Mouse (Mus musculus) CH12.LX (cell line): ENCODE data around the gene Sema6c. TPM values are rescaled to one million over a fixed set of nuclear protein-coding genes. Genes with fewer than 3 reads are reported as not detected.

ENCODE experiments used
- DNase-seq: peaks from one replicate; pipeline ENCODE4 v3.0.0-alpha.2; 2013; ENCODE audit errors: extremely low read depth
- H3K27ac ChIP-seq: 2 replicates; pipeline ENCODE4 v1.5.1; 2012; ENCODE audit warnings: low read depth, mild to moderate bottlenecking, control low read depth, moderate library complexity; ENCODE audit not compliant: insufficient read depth
- H3K27me3 ChIP-seq: replicated peaks from 2 replicates; pipeline ENCODE3; 2012; ENCODE audit warnings: inconsistent platforms
- H3K36me3 ChIP-seq, 2 experiments: replicated peaks in 1 of 2; 2 replicates each; pipeline versions ENCODE3 to v1.6.1; 2012; ENCODE audit warnings: inconsistent platforms in 1 of 2, low read length in 1 of 2, mild to moderate bottlenecking in 1 of 2, mixed read lengths in 1 of 2, moderate library complexity in 1 of 2; ENCODE audit not compliant: control insufficient read depth in 1 of 2, insufficient read depth in 1 of 2
- H3K4me1 ChIP-seq, 2 experiments: 2 replicates each; pipeline ENCODE4 v1.6.1; 2012; ENCODE audit warnings: inconsistent platforms in 1 of 2, moderate library complexity in 1 of 2; ENCODE audit not compliant: insufficient read depth in 2 of 2, control insufficient read depth in 1 of 2
- H3K4me2 ChIP-seq: 2 replicates; pipeline ENCODE4 v1.6.1; 2012; ENCODE audit warnings: low read depth, mild to moderate bottlenecking, control low read depth; ENCODE audit not compliant: poor library complexity, insufficient read depth, severe bottlenecking
- H3K4me3 ChIP-seq, 3 experiments: fragments of 150-350 bp in 1 of 3; sonication (generic) in 1 of 3; replicated peaks in 1 of 3; 2 replicates each; pipeline versions ENCODE3 to v1.5.1; 2011 to 2012; ENCODE audit warnings: low read depth in 2 of 3, low read length in 2 of 3, mild to moderate bottlenecking in 2 of 3, moderate library complexity in 2 of 3, control low read depth in 1 of 3, improper control_type of control experiment in 1 of 3, inconsistent platforms in 1 of 3, mixed read lengths in 1 of 3; ENCODE audit not compliant: poor library complexity in 1 of 3
- H3K79me2 ChIP-seq: replicated peaks from 2 replicates; pipeline ENCODE4 v1.6.1; 2012; ENCODE audit warnings: mild to moderate bottlenecking, moderate library complexity; ENCODE audit not compliant: control insufficient read depth, poor library complexity, insufficient read depth, severe bottlenecking; ENCODE audit errors: extremely low read depth
- H3K9ac ChIP-seq: 2 replicates; pipeline ENCODE4 v1.6.1; 2012; ENCODE audit warnings: low read depth, mild to moderate bottlenecking, control low read depth, moderate library complexity; ENCODE audit not compliant: insufficient read depth
- H3K9me3 ChIP-seq: replicated peaks from 2 replicates; pipeline ENCODE3; 2012; ENCODE audit warnings: low read length, inconsistent platforms, mixed read lengths
- CHD1 ChIP-seq: IDR thresholded peaks from 2 replicates; pipeline ENCODE4 v1.6.1; 2012; ENCODE audit warnings: low read depth, low read length, improper control_type of control experiment, inconsistent platforms
- ETS1 ChIP-seq: conservative IDR thresholded peaks from 2 replicates; pipeline ENCODE4 v1.6.1; 2012; ENCODE audit warnings: low read depth, mild to moderate bottlenecking, inconsistent platforms, low read length, improper control_type of control experiment, moderate library complexity
- MAX ChIP-seq: IDR thresholded peaks from 2 replicates; pipeline ENCODE4 v1.6.1; 2011; ENCODE audit warnings: low read length, improper control_type of control experiment
- MXI1 ChIP-seq: IDR thresholded peaks from 2 replicates; pipeline ENCODE4 v1.6.1; 2011; ENCODE audit warnings: mild to moderate bottlenecking, low read depth, low read length, improper control_type of control experiment
- NRF1 ChIP-seq: IDR thresholded peaks from 2 replicates; pipeline ENCODE4 v1.6.1; 2014; ENCODE audit warnings: low read depth, mild to moderate bottlenecking, inconsistent platforms, low read length, improper control_type of control experiment, moderate library complexity
- PAX5 ChIP-seq: IDR thresholded peaks from 2 replicates; pipeline ENCODE4 v1.6.1; 2012; ENCODE audit warnings: low read length, inconsistent platforms, mixed read lengths
- RCOR1 ChIP-seq: conservative IDR thresholded peaks from 2 replicates; pipeline ENCODE4 v1.6.1; 2012; ENCODE audit warnings: low read depth, mild to moderate bottlenecking, inconsistent platforms, low read length, improper control_type of control experiment
- TCF12 ChIP-seq: IDR thresholded peaks from 2 replicates; pipeline ENCODE4 v1.6.1; 2014; ENCODE audit warnings: low read depth, mild to moderate bottlenecking, inconsistent platforms, low read length, improper control_type of control experiment
- UBTF ChIP-seq: IDR thresholded peaks from 2 replicates; pipeline ENCODE4 v1.6.1; 2012; ENCODE audit warnings: low read depth, mild to moderate bottlenecking, inconsistent platforms, low read length, improper control_type of control experiment, moderate library complexity
- USF2 ChIP-seq: conservative IDR thresholded peaks from 2 replicates; pipeline ENCODE4 v1.6.1; 2011; ENCODE audit warnings: low read depth, low read length, improper control_type of control experiment
- ZNF384 ChIP-seq: IDR thresholded peaks from 2 replicates; pipeline ENCODE4 v1.6.1; 2012; ENCODE audit warnings: low read depth, low read length, improper control_type of control experiment, inconsistent platforms
- dilution Hi-C: fragments of 300-500 bp; cut with MboI; formaldehyde crosslinking; loops from 2 replicates; pipeline ENCODE4 v1.14.3; 2020; ENCODE audit warnings: low sequenced_read_pairs; ENCODE audit not compliant: extremely low pct_unique_long_range_greater_than_20kb, extremely low pct_ligation_motif_present
- in situ Hi-C: fragments of 300-500 bp; cut with MboI; formaldehyde crosslinking; loops from 3 replicates; pipeline ENCODE4 v1.14.3; 2019; ENCODE audit warnings: low sequenced_read_pairs, low pct_ligation_motif_present, low pct_unique_long_range_greater_than_20kb, mixed read lengths
- polyA plus RNA-seq: library from polyadenylated mRNA; unstranded; fragments of >175 nt; gene quantifications from 2 replicates; pipeline ENCODE4 v1.2.1, GENCODE M21; 2012; ENCODE audit warnings: low read depth; ENCODE audit not compliant: insufficient read length
- total RNA-seq, 2 experiments: library from RNA; depleted of rRNA; stranded (reverse); fragments of 300-350 nt in 1 of 2; fragments of >200 nt in 1 of 2; gene quantifications; 2 replicates each; pipeline ENCODE4 v1.2.3; 2012 to 2014

The Sema6c gene
- total and polyA plus RNA-seq, 3 experiments, result 0.30 to 0.53 TPM; not detected in 1

DNA sequence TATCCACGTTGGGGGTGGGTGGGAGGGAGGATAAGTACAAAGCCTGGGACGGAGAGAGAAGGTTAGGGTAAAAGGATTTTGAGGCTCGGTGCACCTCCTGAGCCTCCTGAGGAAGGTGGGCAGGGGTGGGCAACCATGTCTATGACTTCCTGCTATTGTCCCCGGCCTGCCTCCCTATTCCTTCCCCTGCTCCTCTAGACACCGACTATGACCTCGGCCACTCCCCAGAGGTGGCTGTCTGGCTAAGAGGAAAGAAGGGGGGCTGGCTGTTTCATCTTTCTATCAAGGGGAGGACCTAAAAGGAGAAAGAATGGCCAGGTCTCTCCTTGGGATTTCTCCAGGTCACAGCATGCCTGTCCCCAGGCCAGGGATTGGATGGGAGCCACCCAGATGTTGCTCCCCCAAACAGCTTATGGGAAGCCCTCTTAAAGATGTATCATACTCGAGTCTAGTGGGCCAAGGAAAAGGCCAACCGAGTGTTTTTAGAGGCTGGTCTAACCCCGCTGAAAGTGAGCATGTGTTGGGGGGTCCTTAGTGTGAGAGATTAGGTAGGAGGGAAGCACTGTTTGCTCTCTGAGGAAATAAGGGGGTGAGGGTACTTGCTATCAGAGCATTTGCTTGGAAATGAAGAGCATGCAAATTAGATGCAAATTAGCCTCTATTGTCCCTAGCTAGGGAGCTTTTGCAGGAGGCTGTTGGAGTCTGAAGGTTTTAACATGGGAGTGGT, 1.5 kb downstream of the Sema6c start:
- in situ Hi-C loops, result no loop called here
- Histone ChIP-seq H3K4me3 (no peak overlapping the region), H3K9me3 (no peaks in the 10 kb centered on the region)

GRCm38 (mm10) chr3:95162345-95162628, 2.0 kb downstream of the Sema6c start:
- dilution Hi-C loops, result no loop called here
- no peaks in the 10 kb centered on the region for H3K36me3 ChIP-seq
- peaks cover 6 to 21% of the 10 kb centered on the region in 2 experiments; a peak in 3 of 4 replicates for H3K4me1 ChIP-seq
- H3K27ac ChIP-seq, result no peak overlapping the region
- H3K9ac ChIP-seq, result no peak overlapping the region
- peaks cover 62% of the 10 kb centered on the region for H3K27me3 ChIP-seq
- no peaks in the 10 kb centered on the region for H3K79me2 ChIP-seq
- no peak overlapping the region for H3K4me3 ChIP-seq
- DNase-seq, result no peak
- H3K4me2 ChIP-seq, result no peak overlapping the region
- TF ChIP-seq MXI1 (no peak), TCF12 (no peak), NRF1 (no peak), UBTF (no peak)
- H3K9me3 ChIP-seq, result no peaks in the 10 kb centered on the region
- in situ Hi-C loops, result no loop called here

More for the DNA sequence above, 1.5 kb downstream of the Sema6c start:
- no peak overlapping the region for H3K27ac ChIP-seq
- no peak for DNase-seq
- H3K9ac ChIP-seq, result no peak overlapping the region
- no peaks in the 10 kb centered on the region for H3K79me2 ChIP-seq
- no peaks in the 10 kb centered on the region for H3K36me3 ChIP-seq
- TF ChIP-seq MAX, result no peak
- TF ChIP-seq PAX5, result no peak
- no peak for TF ChIP-seq USF2
- no peak for TF ChIP-seq NRF1
- TF ChIP-seq CHD1, result no peak
- TF ChIP-seq RCOR1, result no peak
- no peak for TF ChIP-seq ETS1
- TF ChIP-seq ZNF384, result no peak
- TF ChIP-seq MXI1, result no peak
- peaks cover 61% of the 10 kb centered on the region for H3K27me3 ChIP-seq
- H3K4me2 ChIP-seq, result no peak overlapping the region
- dilution Hi-C loops, result no loop called here
- peaks cover 6 to 21% of the 10 kb centered on the region in 2 experiments; a peak in 3 of 4 replicates for H3K4me1 ChIP-seq
